ENCODE assay signal across 8 mouse cellular contexts in the genomic region with DNA sequence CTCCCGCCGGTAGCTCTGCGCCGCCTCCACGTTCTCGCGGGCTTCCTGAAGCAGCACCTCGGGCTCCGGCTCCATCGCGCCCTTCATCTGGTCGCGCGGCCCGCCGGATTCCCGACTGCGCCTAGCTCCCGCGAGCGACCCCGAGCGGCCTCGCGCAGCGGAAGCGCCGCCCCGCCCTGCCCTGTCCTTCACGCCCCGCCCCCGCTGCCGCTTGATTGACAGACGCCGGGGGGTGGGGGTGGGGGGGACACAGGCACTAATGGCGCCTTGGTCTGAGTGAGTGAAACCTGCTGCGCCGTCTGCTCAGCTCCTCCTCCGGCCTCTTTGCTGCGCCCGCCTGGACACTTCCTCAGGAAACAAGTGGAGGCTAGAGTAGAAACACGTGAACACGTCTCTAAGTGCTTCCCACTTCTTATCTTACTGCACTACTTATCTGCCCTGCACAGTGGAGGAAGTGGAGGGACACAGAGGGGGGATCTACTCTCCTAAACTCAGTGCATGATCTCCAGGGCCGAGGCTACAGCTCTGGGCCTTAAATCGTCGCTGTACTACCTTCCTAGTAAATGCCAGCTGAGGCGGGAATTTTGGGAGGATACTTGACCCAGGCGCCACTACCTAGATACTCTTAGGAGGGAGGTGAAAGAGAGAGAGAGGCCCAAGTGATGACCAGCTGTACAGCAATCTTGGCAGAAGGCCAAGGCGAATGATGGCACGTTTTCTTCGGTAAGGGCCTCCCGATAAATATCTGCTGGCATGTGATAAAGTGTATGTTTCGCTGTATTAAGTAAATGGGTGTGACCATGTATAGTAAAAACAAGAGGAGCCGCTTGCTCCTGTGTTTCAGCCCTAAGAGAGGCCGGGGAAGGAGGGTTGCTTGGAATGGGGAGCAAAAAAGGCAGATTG. TPM values are rescaled to one million over a fixed set of nuclear protein-coding genes. Genes with fewer than 3 reads are reported as not detected.
DNase-seq lines count a peak whose midpoint lies in the region; ATAC-seq lines count a peak whose summit lies in the region.

Gene Crlf3 (minus strand): TSS at position 166 of the 903 bp plus-strand sequence.

- WGBS in hindbrain, embryonic 16.5 days, result 5% methylated on average over 55 of the region's 55 CpGs
- WGBS in macrophage (ENCODE audit: missing documents), result 5% methylated on average over 42 of the region's 55 CpGs

- H3K79me2 ChIP-seq in macrophage (ENCODE audit: inconsistent target), result peaks cover 43% of the 10 kb centered on the region

- peak within 1 kb of the TSS; percentile 94 for H3K9ac ChIP-seq in hindbrain, embryonic 16.5 days (ENCODE audit: low read depth, low read length)

- DNase-seq in R1 (ENCODE audit: low read depth, low spot score), result peak; percentile 94
- peak; percentile 94 to 98 for DNase-seq in cerebellum, postnatal 25 days
- peak; percentile 83 to 86 for DNase-seq in frontal cortex, postnatal 36 days (ENCODE audit: low spot score in 2 of 2)
- DNase-seq in left cerebral cortex, adult 18-20 months (ENCODE audit: low spot score in 2 of 2), result peak; percentile 80 to 88
- DNase-seq in right cerebral cortex, adult 18-20 months, result peak; percentile 87
- DNase-seq in urinary bladder, postnatal 10 days (ENCODE audit: low spot score), result peak; percentile 71

- no peaks in the 10 kb centered on the region for H3K36me3 ChIP-seq in hindbrain, embryonic 16.5 days (ENCODE audit: control insufficient read depth, insufficient read depth, low read length)
- H3K36me3 ChIP-seq in macrophage (ENCODE audit: inconsistent target), result no peaks in the 10 kb centered on the region

- peaks cover 12% of the 10 kb centered on the region for H3K4me1 ChIP-seq in hindbrain, embryonic 16.5 days (ENCODE audit: control insufficient read depth, insufficient read depth, low read depth, low read length)

- H3K4me3 ChIP-seq in hindbrain, embryonic 16.5 days (ENCODE audit: low read length), result peak within 1 kb of the TSS; percentile 98
- H3K4me3 ChIP-seq in macrophage (ENCODE audit: inconsistent target), result peak within 1 kb of the TSS; percentile 81

- H3K4me2 ChIP-seq in hindbrain, embryonic 16.5 days (ENCODE audit: low read length), result peak within 1 kb of the TSS; percentile 85

- no peaks in the 10 kb centered on the region for H3K27me3 ChIP-seq in hindbrain, embryonic 16.5 days (replicated peaks; ENCODE audit: control insufficient read depth, insufficient read depth, low read length)

- no peaks in the 10 kb centered on the region for H3K9me3 ChIP-seq in hindbrain, embryonic 16.5 days (ENCODE audit: control insufficient read depth, low read length)

- ATAC-seq in hindbrain, embryonic 16.5 days, result peak; percentile 95

- H3K27ac ChIP-seq in hindbrain, embryonic 16.5 days (ENCODE audit: low read depth, low read length), result peak within 1 kb of the TSS; percentile 82
- H3K27ac ChIP-seq in macrophage, result peak within 1 kb of the TSS; percentile 76

RNA-seq across cellular contexts. Expression of gene Crlf3, which starts in this region (rescaled TPM):
- polyA plus RNA-seq in hindbrain, embryonic 16.5 days (2015; fragmentation: Nextera tagmentation; extraction: Ambion mirVana), result 12.6 and 13.8 TPM in 2 replicates
- total RNA-seq in left cerebral cortex, adult 18-20 months (2021), result 10 to 100 TPM; 12.1 to 15.0 TPM
- total RNA-seq in macrophage (2018; cell fraction: chromatin; rRNA removed), result 100 to 1,000 TPM in 22 of 26 experiments, 10 to 100 TPM in 4; 65.9 to 570 (median 261) TPM
- 10 to 100 TPM; 46.9 to 78.6 (median 56.5) TPM for total RNA-seq in macrophage (2018; cell fraction: cytosol; rRNA removed)
- total RNA-seq in macrophage (2018; cell fraction: nucleus; rRNA removed), result 100 to 1,000 TPM in 23 of 26 experiments, 10 to 100 TPM in 3; 70.6 to 590 (median 171) TPM
- 27.5 to 59.0 TPM (median 37.3 TPM) in 3 replicates for polyA plus RNA-seq in macrophage (2018)

Comparison
In these comparisons a context has a peak if more than half of its experiments do, and no peak if none do; other contexts are left out.
1. Peak in every context shown above with its lines: DNase-seq, ATAC-seq, H3K4me3 ChIP-seq and H3K27ac ChIP-seq.